Mouse (Mus musculus) kidney, adult 2 months (tissue): Measurements from ENCODE around the gene Tubb4b.

ENCODE experiments used
- CTCF ChIP-seq: fragments of 200-500 bp; conservative IDR thresholded peaks from 2 replicates; pipeline ENCODE4 v1.5.1; 2011; ENCODE audit warnings: low read depth, mild to moderate bottlenecking, control low read depth, low read length, moderate library complexity, mixed read lengths; ENCODE audit not compliant: insufficient read depth, insufficient read length
- POLR2A ChIP-seq: fragments of 200-500 bp; IDR thresholded peaks from one replicate; pipeline ENCODE4 v1.6.1; 2011; ENCODE audit warnings: low read depth, low read length, control low read depth

GRCm38 (mm10) chr2:25243342-25243741, 18.8 kb upstream of the Tubb4b start:
- no peak for TF ChIP-seq CTCF
- no peak for TF ChIP-seq POLR2A
